Mouse (Mus musculus): ENCODE results near the gene Gm17324. TPM values are rescaled to one million over a fixed set of nuclear protein-coding genes. Genes with fewer than 3 reads are reported as not detected.
A peak's percentile ranks its signal among the peaks of the same experiment; 100 is the strongest.

Gene Gm17324
- total RNA-seq, 2 experiments from 2014 or later: not detected

- intact Hi-C loops (cut with DNase I; ENCODE audit: low total_unique reads): loop anchor here (10.0 kb wide), 1 partner anchor 50 kb away; no protein-coding TSS in a partner anchor
- no peak for DNase-seq
These were observed 26.3 kb upstream of the Gm17324 start for GRCm38 (mm10) chr9:78474771-78475382.

GRCm38 (mm10) chr9:78474270-78474669, 25.7 kb upstream of the Gm17324 start:
- no peak for DNase-seq
- intact Hi-C loops (cut with DNase I; ENCODE audit: low total_unique reads): loop anchor here (10.0 kb wide), 1 partner anchor 51 kb away; no protein-coding TSS in a partner anchor

GRCm38 (mm10) chr9:78473588-78473987, 25.0 kb upstream of the Gm17324 start:
- DNase-seq: no peak
- intact Hi-C loops (cut with DNase I; ENCODE audit: low total_unique reads): loop anchor here (10.0 kb wide), 1 partner anchor 51 kb away; no protein-coding TSS in a partner anchor

GRCm38 (mm10) chr9:78465725-78466124, 17.1 kb upstream of the Gm17324 start:
- DNase-seq: no peak
- intact Hi-C loops (cut with DNase I; ENCODE audit: low total_unique reads): no loop called here

GRCm38 (mm10) chr9:78463337-78463736, 14.8 kb upstream of the Gm17324 start:
- no peak for DNase-seq
- intact Hi-C loops (cut with DNase I; ENCODE audit: low total_unique reads): no loop called here

- no peak for DNase-seq
- intact Hi-C loops (cut with DNase I; ENCODE audit: low total_unique reads): no loop called here
These were observed 8.4 kb upstream of the Gm17324 start for GRCm38 (mm10) chr9:78457026-78457425.

- intact Hi-C loops (cut with DNase I; ENCODE audit: low total_unique reads): no loop called here
These were observed 2.8 kb upstream of the Gm17324 start for GRCm38 (mm10) chr9:78451382-78451781.

GRCm38 (mm10) chr9:78450404-78450803, 1.8 kb upstream of the Gm17324 start:
- intact Hi-C loops (cut with DNase I; ENCODE audit: low total_unique reads): no loop called here

More at GRCm38 (mm10) chr9:78451382-78451781, 2.8 kb upstream of the Gm17324 start:
- no peak for DNase-seq

GRCm38 (mm10) chr9:78447606-78447972, 997 bp downstream of the Gm17324 start:
- intact Hi-C loops (cut with DNase I; ENCODE audit: low total_unique reads): no loop called here
- DNase-seq: no peak

More at GRCm38 (mm10) chr9:78450404-78450803, 1.8 kb upstream of the Gm17324 start:
- DNase-seq: no peak

GRCm38 (mm10) chr9:78442579-78443392, 5.8 kb downstream of the Gm17324 start, which contains the start of gene Cgas:
Gene Cgas, minus strand, starts transcription at chr9:78443237.
- intact Hi-C loops (cut with DNase I; ENCODE audit: low total_unique reads): no loop called here
- peak; percentile 62 for DNase-seq

GRCm38 (mm10) chr9:78442237-78442578, 6.4 kb downstream of the Gm17324 start:
- no peak for DNase-seq
- intact Hi-C loops (cut with DNase I; ENCODE audit: low total_unique reads): no loop called here

GRCm38 (mm10) chr9:78439426-78439825, 9.2 kb downstream of the Gm17324 start:
- intact Hi-C loops (cut with DNase I; ENCODE audit: low total_unique reads): no loop called here
- no peak for DNase-seq

- no peak for DNase-seq
- intact Hi-C loops (cut with DNase I; ENCODE audit: low total_unique reads): no loop called here
These were observed 16.1 kb downstream of the Gm17324 start for GRCm38 (mm10) chr9:78432471-78432870.

GRCm38 (mm10) chr9:78430486-78430885, 18.1 kb downstream of the Gm17324 start:
- intact Hi-C loops (cut with DNase I; ENCODE audit: low total_unique reads): no loop called here
- DNase-seq: no peak

GRCm38 (mm10) chr9:78429551-78429950, 19.0 kb downstream of the Gm17324 start:
- intact Hi-C loops (cut with DNase I; ENCODE audit: low total_unique reads): no loop called here
- DNase-seq: no peak

GRCm38 (mm10) chr9:78428870-78429432, 19.6 kb downstream of the Gm17324 start:
- intact Hi-C loops (cut with DNase I; ENCODE audit: low total_unique reads): no loop called here

GRCm38 (mm10) chr9:78428185-78428584, 20.4 kb downstream of the Gm17324 start:
- DNase-seq: no peak
- intact Hi-C loops (cut with DNase I; ENCODE audit: low total_unique reads): no loop called here

More at GRCm38 (mm10) chr9:78428870-78429432, 19.6 kb downstream of the Gm17324 start:
- DNase-seq: no peak

- intact Hi-C loops (cut with DNase I; ENCODE audit: low total_unique reads): no loop called here
- no peak for DNase-seq
These were observed 21.2 kb downstream of the Gm17324 start for GRCm38 (mm10) chr9:78427362-78427781.

- no peak for DNase-seq
- intact Hi-C loops (cut with DNase I; ENCODE audit: low total_unique reads): no loop called here
These were observed 47.0 kb downstream of the Gm17324 start for GRCm38 (mm10) chr9:78401596-78401995.

GRCm38 (mm10) chr9:78400570-78400969, 48.0 kb downstream of the Gm17324 start:
- DNase-seq: no peak
- intact Hi-C loops (cut with DNase I; ENCODE audit: low total_unique reads): no loop called here

Data from gastrocnemius, postnatal 14 days (tissue).